Mouse (Mus musculus): ENCODE results near the gene Zmynd8.

- TF ChIP-seq POLR2A (IDR thresholded peaks at IDR 0.05; ENCODE audit: borderline replicate concordance, insufficient read depth, low read length) (no peak), CTCF (IDR thresholded peaks at IDR 0.05; ENCODE audit: borderline replicate concordance, insufficient read depth, low read depth, low read length) (no peak)
Observed at GRCm38 (mm10) chr2:165820073-165820472, 78.7 kb downstream of the Zmynd8 start.
